In genomic region chr8:84414918-84415317, GRCm38 (mm10) we compare ENCODE assay signal across 8 mouse cellular contexts. TPM values are rescaled to one million over a fixed set of nuclear protein-coding genes. Genes with fewer than 3 reads are reported as not detected.
DNase-seq lines count a peak whose midpoint lies in the region; ATAC-seq and TF ChIP-seq lines count a peak whose summit lies in the region.

No protein-coding gene starts in this region.

- peaks cover 14% of the 10 kb centered on the region for H3K4me1 ChIP-seq in heart, embryonic 10.5 days
- no peaks in the 10 kb centered on the region for H3K4me1 ChIP-seq in CH12.LX (ENCODE audit: control insufficient read depth in 1 of 2, insufficient read depth in 2 of 2)
- H3K4me1 ChIP-seq in forebrain, embryonic 14.5 days (ENCODE audit: control insufficient read depth, insufficient read depth, low read length), result peaks cover 10% of the 10 kb centered on the region
- H3K4me1 ChIP-seq in liver, embryonic 14.5 days (replicated peaks; ENCODE audit: control insufficient read depth in 2 of 2, insufficient read depth in 2 of 2, low read length in 1 of 2), result no peaks in the 10 kb centered on the region

- TF ChIP-seq RAD21 in CH12.LX (IDR thresholded peaks at IDR 0.05; ENCODE audit: low read depth, low read length), result no peak

- in situ Hi-C loops in CH12.LX (cut with MboI; ENCODE audit: low pct_ligation_motif_present, low pct_unique_long_range_greater_than_20kb, low sequenced_read_pairs), result no loop called here

- TF ChIP-seq POLR2A in CH12.LX (IDR thresholded peaks at IDR 0.05; ENCODE audit: low read depth, low read length), result no peak

- H3K4me2 ChIP-seq in CH12.LX (ENCODE audit: insufficient read depth, low read depth, poor library complexity, severe bottlenecking), result 0 out of 2 replicates have a peak overlapping the region, but pooled peaks have one; percentile 41
- peak overlapping the region; percentile 88 for H3K4me2 ChIP-seq in forebrain, embryonic 14.5 days (ENCODE audit: low read length)
- H3K4me2 ChIP-seq in liver, embryonic 14.5 days (ENCODE audit: low read depth), result peak overlapping the region; percentile 53

- no peak for TF ChIP-seq CTCF in CH12.LX (conservative IDR thresholded peaks at IDR 0.05 in 1 of 2, IDR thresholded peaks at IDR 0.05 in 1 of 2; ENCODE audit: low read depth in 2 of 2, low read length in 2 of 2)
- no peak for TF ChIP-seq CTCF in liver, embryonic 14.5 days (IDR thresholded peaks at IDR 0.05; ENCODE audit: low read depth)

- H3K79me2 ChIP-seq in CH12.LX (replicated peaks; ENCODE audit: control insufficient read depth, extremely low read depth, insufficient read depth, poor library complexity, severe bottlenecking), result no peaks in the 10 kb centered on the region

- H3K4me3 ChIP-seq in heart, embryonic 10.5 days, result peak overlapping the region; percentile 77
- H3K4me3 ChIP-seq in CH12.LX (replicated peaks in 1 of 3; ENCODE audit: low read depth in 2 of 3, low read length in 2 of 3, poor library complexity in 1 of 3), result no peak overlapping the region
- H3K4me3 ChIP-seq in forebrain, embryonic 14.5 days (ENCODE audit: low read depth, low read length), result peak overlapping the region; percentile 72
- H3K4me3 ChIP-seq in liver, embryonic 14.5 days (ENCODE audit: insufficient read depth in 1 of 2, low read depth in 2 of 2, low read length in 2 of 2), result peak overlapping the region in 1 of 2 experiments; percentile 41; a peak in 2 of 4 replicates

- H3K27ac ChIP-seq in heart, embryonic 10.5 days, result peak overlapping the region; percentile 72; the same call in 1 of the 2 replicates
- H3K27ac ChIP-seq in CH12.LX (ENCODE audit: insufficient read depth, low read depth), result no peak overlapping the region
- peak overlapping the region; percentile 81 for H3K27ac ChIP-seq in forebrain, embryonic 14.5 days (ENCODE audit: low read depth, low read length)
- H3K27ac ChIP-seq in liver, embryonic 14.5 days, result no peak overlapping the region

- peaks cover 95% of the 10 kb centered on the region for H3K27me3 ChIP-seq in heart, embryonic 10.5 days (ENCODE audit: insufficient read depth, poor library complexity, severe bottlenecking)
- peaks cover 78% of the 10 kb centered on the region for H3K27me3 ChIP-seq in CH12.LX (replicated peaks)
- H3K27me3 ChIP-seq in forebrain, embryonic 14.5 days (replicated peaks; ENCODE audit: control insufficient read depth, insufficient read depth, low read length), result no peaks in the 10 kb centered on the region
- H3K27me3 ChIP-seq in liver, embryonic 14.5 days (ENCODE audit: control insufficient read depth, insufficient read depth, low read length), result peaks cover 44% of the 10 kb centered on the region

- H3K9ac ChIP-seq in CH12.LX (ENCODE audit: insufficient read depth, low read depth), result no peak overlapping the region
- H3K9ac ChIP-seq in forebrain, embryonic 14.5 days (ENCODE audit: low read length), result peak overlapping the region; percentile 80
- no peak overlapping the region for H3K9ac ChIP-seq in liver, embryonic 14.5 days (replicated peaks)

- dilution Hi-C loops in CH12.LX (cut with MboI; ENCODE audit: extremely low pct_ligation_motif_present, extremely low pct_unique_long_range_greater_than_20kb, low sequenced_read_pairs), result no loop called here

- ATAC-seq in forebrain, embryonic 14.5 days, result no peak; the same call in 1 of the 2 replicates
- ATAC-seq in liver, embryonic 14.5 days (ENCODE audit: insufficient read depth), result no peak

- TF ChIP-seq EP300 in CH12.LX (IDR thresholded peaks at IDR 0.05; ENCODE audit: low read length), result no peak
- TF ChIP-seq EP300 in liver, embryonic 14.5 days (IDR thresholded peaks at IDR 0.05; ENCODE audit: low read depth), result no peak

- WGBS in heart, embryonic 10.5 days, result 0% methylated on average over 20 of the region's 20 CpGs
- WGBS in forebrain, embryonic 14.5 days, result under 1% methylated on average over 20 of the region's 20 CpGs
- under 1% methylated on average over 18 of the region's 20 CpGs for WGBS in liver, embryonic 14.5 days (ENCODE audit: insufficient replicate concordance)

- no peak for DNase-seq in heart, embryonic 10.5 days (ENCODE audit: low spot score)
- DNase-seq in heart, adult 18-20 months, result no peak
- no peak for DNase-seq in CH12.LX (ENCODE audit: extremely low read depth)
- peak; percentile 25 for DNase-seq in forebrain, embryonic 14.5 days (ENCODE audit: low spot score)
- DNase-seq in liver, embryonic 14.5 days (ENCODE audit: low read depth in 3 of 3, low spot score in 3 of 3), result no peak
- no peak for DNase-seq in urinary bladder, adult 18-20 months (ENCODE audit: low spot score in 2 of 2)
- DNase-seq in frontal cortex, postnatal 10 days (ENCODE audit: low spot score in 2 of 2), result no peak
- no peak for DNase-seq in layer of hippocampus, adult 8-10 months (ENCODE audit: low spot score in 2 of 2)

- H3K36me3 ChIP-seq in heart, embryonic 10.5 days, result no peaks in the 10 kb centered on the region
- H3K36me3 ChIP-seq in CH12.LX (replicated peaks in 1 of 2; ENCODE audit: control insufficient read depth in 1 of 2, insufficient read depth in 1 of 2, low read length in 1 of 2), result no peaks in the 10 kb centered on the region
- H3K36me3 ChIP-seq in forebrain, embryonic 14.5 days (ENCODE audit: control insufficient read depth, insufficient read depth, low read length), result no peaks in the 10 kb centered on the region
- H3K36me3 ChIP-seq in liver, embryonic 14.5 days (replicated peaks; ENCODE audit: control insufficient read depth, insufficient read depth, low read depth), result no peaks in the 10 kb centered on the region

- peaks cover 4% of the 10 kb centered on the region for H3K9me3 ChIP-seq in heart, embryonic 10.5 days
- peaks cover 16% of the 10 kb centered on the region for H3K9me3 ChIP-seq in CH12.LX (replicated peaks; ENCODE audit: low read length)
- no peaks in the 10 kb centered on the region for H3K9me3 ChIP-seq in forebrain, embryonic 14.5 days (replicated peaks; ENCODE audit: control insufficient read depth, low read length)
- H3K9me3 ChIP-seq in liver, embryonic 14.5 days (ENCODE audit: control insufficient read depth, low read length), result no peaks in the 10 kb centered on the region

TF ChIP-seq in CH12.LX, 34 proteins besides CTCF, POLR2A, EP300 and RAD21:
- TF ChIP-seq E2F4 (IDR thresholded peaks at IDR 0.05; ENCODE audit: insufficient replicate concordance, low read depth, low read length) (no peak), HCFC1 (IDR thresholded peaks at IDR 0.05; ENCODE audit: low read depth, low read length) (no peak), SMC3 (IDR thresholded peaks at IDR 0.05; ENCODE audit: low read depth, low read length) (no peak)
TF ChIP-seq in CH12.LX: peak in this region for 0.

RNA-seq across cellular contexts. Expression of gene Cacna1a, which starts 26.7 kb away (rescaled TPM):
- polyA plus RNA-seq in heart, embryonic 10.5 days (2016; fragmentation: Nextera tagmentation; extraction: Ambion mirVana), result 5.4 and 6.0 TPM in 2 replicates
- 1 to 10 TPM; 2.3 to 4.3 TPM for total RNA-seq in heart, adult 18-20 months (2021)
- total RNA-seq in CH12.LX (2012; rRNA removed), result 6.9 and 9.1 TPM in 2 replicates
- 2.6 and 2.7 TPM in 2 replicates for total RNA-seq in CH12.LX (2014; rRNA removed)
- polyA plus RNA-seq in CH12.LX (2012; ENCODE audit: insufficient read length, low read depth), result 8.2 and 9.4 TPM in 2 replicates
- 3.2 and 6.0 TPM in 2 replicates for polyA plus RNA-seq in forebrain, embryonic 14.5 days (2014; fragmentation: Nextera tagmentation; extraction: Ambion mirVana)
- 0.19 and 1.5 TPM in 2 replicates for polyA plus RNA-seq in liver, embryonic 14.5 days (2012; rRNA removed)
- polyA plus RNA-seq in liver, embryonic 14.5 days (2014; fragmentation: Nextera tagmentation; extraction: Ambion mirVana), result 0.61 TPM in 2 replicates
- total RNA-seq in layer of hippocampus, adult 8-10 months (2022), result 100 to 1,000 TPM; 181 to 224 (median 200) TPM

Comparison
In these comparisons a context has a peak if more than half of its experiments do, and no peak if none do; other contexts are left out.
1. H3K27ac ChIP-seq: peak in heart, embryonic 10.5 days (single experiment) and forebrain, embryonic 14.5 days (single experiment); none in CH12.LX (single experiment) and liver, embryonic 14.5 days (single experiment).
2. H3K4me3 ChIP-seq: peak in heart, embryonic 10.5 days (single experiment) and forebrain, embryonic 14.5 days (single experiment); none in CH12.LX (0 of 3).
3. Peak in every context shown above with its lines, with median percentiles within 50 percentile points of each other: H3K4me2 ChIP-seq.